Mouse (Mus musculus): ENCODE results near the gene Calm3.

Gene Calm3

GRCm38 (mm10) chr7:16894279-16894678 is 29.6 kb downstream of the Calm3 start:
- no peak for TF ChIP-seq POU5F1 (IDR thresholded peaks at IDR 0.05; ENCODE audit: borderline replicate concordance, low read length)
- no peak for TF ChIP-seq CTCF (conservative IDR thresholded peaks at IDR 0.05; ENCODE audit: low read length)
- TF ChIP-seq NANOG (IDR thresholded peaks at IDR 0.05; ENCODE audit: borderline replicate concordance, low read length) = no peak
- H3K27me3 ChIP-seq (ENCODE audit: insufficient read depth, low read length) = peaks cover 32% of the 10 kb centered on the region
- H3K9me3 ChIP-seq (ENCODE audit: low read length) = no peaks in the 10 kb centered on the region
- H3K4me3 ChIP-seq (replicated peaks; ENCODE audit: low read length) = peak overlapping the region; percentile 61
- no peaks in the 10 kb centered on the region for H3K36me3 ChIP-seq (ENCODE audit: insufficient read depth, low read length)
- peaks cover 52% of the 10 kb centered on the region for H3K4me1 ChIP-seq (replicated peaks; ENCODE audit: low read depth, low read length)

GRCm38 (mm10) chr7:16893612-16894011 is 30.3 kb downstream of the Calm3 start:
- peaks cover 58% of the 10 kb centered on the region for H3K4me1 ChIP-seq (replicated peaks; ENCODE audit: low read depth, low read length)
- no peaks in the 10 kb centered on the region for H3K36me3 ChIP-seq (ENCODE audit: insufficient read depth, low read length)
- no peak for TF ChIP-seq POU5F1 (IDR thresholded peaks at IDR 0.05; ENCODE audit: borderline replicate concordance, low read length)

GRCm38 (mm10) chr7:16892352-16892730 is 31.6 kb downstream of the Calm3 start:
- Histone ChIP-seq H3K36me3 (ENCODE audit: insufficient read depth, low read length) (peaks cover 7% of the 10 kb centered on the region), H3K9me3 (ENCODE audit: low read length) (no peaks in the 10 kb centered on the region), H3K4me1 (replicated peaks; ENCODE audit: low read depth, low read length) (peaks cover 71% of the 10 kb centered on the region), H3K4me3 (replicated peaks; ENCODE audit: low read length) (no peak overlapping the region), H3K27me3 (ENCODE audit: insufficient read depth, low read length) (peaks cover 34% of the 10 kb centered on the region)
- TF ChIP-seq POU5F1 (IDR thresholded peaks at IDR 0.05; ENCODE audit: borderline replicate concordance, low read length) (no peak), NANOG (IDR thresholded peaks at IDR 0.05; ENCODE audit: borderline replicate concordance, low read length) (no peak), CTCF (conservative IDR thresholded peaks at IDR 0.05; ENCODE audit: low read length) (0 out of 2 replicates have a peak, but pooled peaks have one; percentile 0)

More at GRCm38 (mm10) chr7:16893612-16894011, 30.3 kb downstream of the Calm3 start:
- Histone ChIP-seq H3K9me3 (ENCODE audit: low read length) (no peaks in the 10 kb centered on the region), H3K4me3 (replicated peaks; ENCODE audit: low read length) (no peak overlapping the region), H3K27me3 (ENCODE audit: insufficient read depth, low read length) (peaks cover 32% of the 10 kb centered on the region)

- Histone ChIP-seq H3K27me3 (ENCODE audit: insufficient read depth, low read length) (peaks cover 39% of the 10 kb centered on the region), H3K4me1 (replicated peaks; ENCODE audit: low read depth, low read length) (peaks cover 76% of the 10 kb centered on the region), H3K9me3 (ENCODE audit: low read length) (no peaks in the 10 kb centered on the region), H3K36me3 (ENCODE audit: insufficient read depth, low read length) (peaks cover 10% of the 10 kb centered on the region), H3K4me3 (replicated peaks; ENCODE audit: low read length) (peak within 1 kb of the TSS; percentile 71)
- TF ChIP-seq NANOG (IDR thresholded peaks at IDR 0.05; ENCODE audit: borderline replicate concordance, low read length) (no peak), CTCF (conservative IDR thresholded peaks at IDR 0.05; ENCODE audit: low read length) (peak; percentile 71)
Measured at GRCm38 (mm10) chr7:16891641-16892351, 32.1 kb downstream of the Calm3 start, which contains the start of gene Gng8. Gene Gng8, plus strand, starts transcription at chr7:16891786.

GRCm38 (mm10) chr7:16890944-16891343 is 33.0 kb downstream of the Calm3 start:
- Histone ChIP-seq H3K9me3 (ENCODE audit: low read length) (no peaks in the 10 kb centered on the region), H3K4me1 (replicated peaks; ENCODE audit: low read depth, low read length) (peaks cover 82% of the 10 kb centered on the region)
- TF ChIP-seq CTCF (conservative IDR thresholded peaks at IDR 0.05; ENCODE audit: low read length) (no peak), POU5F1 (IDR thresholded peaks at IDR 0.05; ENCODE audit: borderline replicate concordance, low read length) (no peak)

DNA sequence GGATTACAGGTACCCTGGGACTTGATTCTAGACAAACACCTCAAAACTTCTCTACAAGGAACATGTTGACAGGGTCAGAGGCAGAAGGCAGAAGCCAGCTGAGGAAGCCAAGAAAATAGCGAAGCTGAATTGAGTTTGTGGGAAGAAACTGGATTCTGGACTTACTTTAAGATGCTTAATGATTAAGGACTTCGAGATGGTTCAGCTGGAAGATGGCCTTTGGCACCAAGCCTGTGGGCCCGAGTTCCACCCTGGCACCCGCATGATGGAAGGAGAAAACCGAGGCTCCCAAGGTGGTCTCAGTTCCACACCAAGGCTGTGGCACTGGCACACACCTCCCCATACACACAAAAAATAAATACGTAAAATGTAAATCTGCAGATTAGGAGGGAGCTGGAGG is 33.4 kb downstream of the Calm3 start:
- Histone ChIP-seq H3K9me3 (ENCODE audit: low read length) (no peaks in the 10 kb centered on the region), H3K4me1 (replicated peaks; ENCODE audit: low read depth, low read length) (peaks cover 81% of the 10 kb centered on the region)
- TF ChIP-seq NANOG (IDR thresholded peaks at IDR 0.05; ENCODE audit: borderline replicate concordance, low read length) (no peak), CTCF (conservative IDR thresholded peaks at IDR 0.05; ENCODE audit: low read length) (no peak), POU5F1 (IDR thresholded peaks at IDR 0.05; ENCODE audit: borderline replicate concordance, low read length) (no peak)

More at GRCm38 (mm10) chr7:16890944-16891343, 33.0 kb downstream of the Calm3 start:
- Histone ChIP-seq H3K27me3 (ENCODE audit: insufficient read depth, low read length) (peaks cover 41% of the 10 kb centered on the region), H3K36me3 (ENCODE audit: insufficient read depth, low read length) (peaks cover 15% of the 10 kb centered on the region), H3K4me3 (replicated peaks; ENCODE audit: low read length) (peak overlapping the region; percentile 71)

GRCm38 (mm10) chr7:16885905-16886304 is 38.0 kb downstream of the Calm3 start:
- no peak for TF ChIP-seq NANOG (IDR thresholded peaks at IDR 0.05; ENCODE audit: borderline replicate concordance, low read length)
- H3K36me3 ChIP-seq (ENCODE audit: insufficient read depth, low read length) = peaks cover 21% of the 10 kb centered on the region
- H3K4me3 ChIP-seq (replicated peaks; ENCODE audit: low read length) = peak overlapping the region; percentile 76
- H3K4me1 ChIP-seq (replicated peaks; ENCODE audit: low read depth, low read length) = peaks cover 81% of the 10 kb centered on the region
- H3K27me3 ChIP-seq (ENCODE audit: insufficient read depth, low read length) = peaks cover 13% of the 10 kb centered on the region
- H3K9me3 ChIP-seq (ENCODE audit: low read length) = no peaks in the 10 kb centered on the region

More for the DNA sequence above, 33.4 kb downstream of the Calm3 start:
- Histone ChIP-seq H3K27me3 (ENCODE audit: insufficient read depth, low read length) (peaks cover 41% of the 10 kb centered on the region), H3K4me3 (replicated peaks; ENCODE audit: low read length) (peak overlapping the region; percentile 71), H3K36me3 (ENCODE audit: insufficient read depth, low read length) (peaks cover 15% of the 10 kb centered on the region)

DNA sequence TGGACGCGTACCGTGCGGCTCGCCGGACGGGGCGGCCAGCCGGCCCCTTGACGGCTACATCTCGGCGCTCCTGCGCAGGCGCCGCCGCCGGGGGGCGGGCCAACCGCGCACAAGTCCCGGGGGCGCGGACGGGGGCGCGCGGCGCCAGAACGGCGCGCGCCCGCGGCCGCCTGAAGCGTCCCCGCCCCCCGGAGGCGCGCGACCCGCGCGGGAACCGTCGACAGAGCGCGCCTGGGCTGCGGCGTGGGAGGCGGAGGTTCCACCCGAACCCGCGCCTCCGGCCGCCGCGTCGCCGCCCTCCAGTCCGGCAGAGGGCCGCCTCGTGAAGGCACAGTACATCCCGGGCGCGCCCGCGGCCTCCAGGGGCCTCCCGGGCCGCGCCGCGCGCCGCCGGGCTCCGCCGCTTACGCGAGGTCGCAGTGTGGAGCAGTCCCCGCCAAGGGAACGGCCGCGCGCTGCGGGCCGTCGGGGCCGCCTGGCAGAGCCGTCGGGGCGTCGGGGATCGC is 38.6 kb downstream of the Calm3 start:
- Histone ChIP-seq H3K27me3 (ENCODE audit: insufficient read depth, low read length) (peaks cover 13% of the 10 kb centered on the region), H3K4me3 (replicated peaks; ENCODE audit: low read length) (peak overlapping the region; percentile 76), H3K4me1 (replicated peaks; ENCODE audit: low read depth, low read length) (peaks cover 82% of the 10 kb centered on the region), H3K9me3 (ENCODE audit: low read length) (no peaks in the 10 kb centered on the region), H3K36me3 (ENCODE audit: insufficient read depth, low read length) (peaks cover 21% of the 10 kb centered on the region)
- TF ChIP-seq NANOG (IDR thresholded peaks at IDR 0.05; ENCODE audit: borderline replicate concordance, low read length) (no peak), CTCF (conservative IDR thresholded peaks at IDR 0.05; ENCODE audit: low read length) (no peak), POU5F1 (IDR thresholded peaks at IDR 0.05; ENCODE audit: borderline replicate concordance, low read length) (no peak)

DNA sequence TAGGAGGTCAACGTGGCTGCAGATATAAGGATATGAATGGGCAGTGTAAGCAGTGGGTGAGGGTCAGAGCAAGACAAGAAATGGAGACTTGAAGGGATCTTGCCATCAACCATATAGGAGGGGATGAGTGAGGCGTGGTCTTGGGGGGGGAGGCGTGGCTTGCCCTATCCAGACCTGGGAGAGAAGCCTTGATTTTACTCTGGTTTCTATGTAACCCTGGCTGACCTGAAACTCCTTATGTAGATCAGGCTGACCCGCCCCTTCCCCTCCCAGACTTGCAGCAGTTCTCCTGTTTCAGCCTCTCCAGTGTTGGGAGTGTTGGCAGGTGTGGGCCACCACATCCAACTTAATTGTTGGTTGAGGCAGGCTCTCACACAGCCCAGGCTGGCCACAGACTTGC is 39.6 kb downstream of the Calm3 start:
- no peaks in the 10 kb centered on the region for H3K9me3 ChIP-seq (ENCODE audit: low read length)
- 0 out of 2 replicates have a peak overlapping the region, but pooled peaks have one; percentile 76 for H3K4me3 ChIP-seq (replicated peaks; ENCODE audit: low read length)
- peaks cover 13% of the 10 kb centered on the region for H3K27me3 ChIP-seq (ENCODE audit: insufficient read depth, low read length)
- TF ChIP-seq CTCF (conservative IDR thresholded peaks at IDR 0.05; ENCODE audit: low read length) = no peak
- no peak for TF ChIP-seq POU5F1 (IDR thresholded peaks at IDR 0.05; ENCODE audit: borderline replicate concordance, low read length)
- TF ChIP-seq NANOG (IDR thresholded peaks at IDR 0.05; ENCODE audit: borderline replicate concordance, low read length) = no peak
- peaks cover 82% of the 10 kb centered on the region for H3K4me1 ChIP-seq (replicated peaks; ENCODE audit: low read depth, low read length)
- H3K36me3 ChIP-seq (ENCODE audit: insufficient read depth, low read length) = peaks cover 21% of the 10 kb centered on the region

Data from E14TG2a.4 (cell line).